Mouse (Mus musculus) layer of hippocampus, adult 8-10 months (tissue): Measurements from ENCODE around the gene Mpp4. TPM values are rescaled to one million over a fixed set of nuclear protein-coding genes. Genes with fewer than 3 reads are reported as not detected.

Experiments used
- total RNA-seq, 4 experiments: library from RNA; stranded (reverse); gene quantifications; 2 replicates each; pipeline ENCODE4 v1.2.4; 2022

The Mpp4 gene
- total RNA-seq, 4 experiments from 2014 or later: 1.2 to 2.4 (median 2.2) TPM

Other genes with a start within 250 kb of the Mpp4 start
- gene Trak2, start 190.0 kb downstream of the Mpp4 start, total RNA-seq: 100 to 1,000 TPM; 107 to 129 (median 113) TPM
- gene Stradb, start 189.9 kb downstream of the Mpp4 start, total RNA-seq: 10 to 100 TPM; 29.0 to 40.0 (median 38.1) TPM
- not detected for gene C2cd6, start 68.5 kb downstream of the Mpp4 start, total RNA-seq
- gene Tmem237, start 43.0 kb downstream of the Mpp4 start, total RNA-seq: 10 to 100 TPM; 26.2 to 34.3 (median 28.7) TPM
- 10 to 100 TPM; 40.2 to 48.7 (median 44.2) TPM for gene Als2, start 73.8 kb upstream of the Mpp4 start, total RNA-seq
- under 1 TPM; 0.23 to 0.96 (median 0.59) TPM for gene Cdk15, start 93.5 kb upstream of the Mpp4 start, total RNA-seq